Mouse (Mus musculus): ENCODE measurements at regions not wholly inside any gene's neighbourhood (a gene's known extent, or its start where the extent isn't known, plus 50 kb on each side); places are given as distances from the start of the nearest gene placed in this dataset.

- WGBS = 66% methylated on average over 4 of the region's 4 CpGs
- Histone ChIP-seq H3K27me3 (ENCODE audit: control insufficient read depth, insufficient read depth, low read length) (no peaks in the 10 kb centered on the region), H3K9me3 (replicated peaks; ENCODE audit: control insufficient read depth, low read length) (no peaks in the 10 kb centered on the region), H3K36me3 (ENCODE audit: control insufficient read depth, insufficient read depth, low read length) (no peaks in the 10 kb centered on the region), H3K4me1 (ENCODE audit: control insufficient read depth, insufficient read depth, low read length) (no peaks in the 10 kb centered on the region), H3K27ac (ENCODE audit: low read length) (no peak overlapping the region), H3K9ac (ENCODE audit: low read length) (no peak overlapping the region), H3K4me2 (ENCODE audit: low read depth, low read length) (no peak overlapping the region), H3K4me3 (replicated peaks; ENCODE audit: low read length) (no peak overlapping the region)
- ATAC-seq (ENCODE audit: insufficient read depth, low FRiP score) = no peak
Measured at GRCm38 (mm10) chr13:50999738-51000137, 100.9 kb upstream of the Spin1 start.

GRCm38 (mm10) chr13:51004827-51005226 is 95.9 kb upstream of the Spin1 start:
- WGBS = 61% methylated on average over 3 of the region's 3 CpGs
- no peak overlapping the region for H3K4me3 ChIP-seq (replicated peaks; ENCODE audit: low read length)
- no peaks in the 10 kb centered on the region for H3K9me3 ChIP-seq (replicated peaks; ENCODE audit: control insufficient read depth, low read length)
- H3K27me3 ChIP-seq (ENCODE audit: control insufficient read depth, insufficient read depth, low read length) = no peaks in the 10 kb centered on the region
- no peak overlapping the region for H3K9ac ChIP-seq (ENCODE audit: low read length)
- ATAC-seq (ENCODE audit: insufficient read depth, low FRiP score) = no peak
- no peak overlapping the region for H3K27ac ChIP-seq (ENCODE audit: low read length)
- H3K36me3 ChIP-seq (ENCODE audit: control insufficient read depth, insufficient read depth, low read length) = no peaks in the 10 kb centered on the region
- H3K4me1 ChIP-seq (ENCODE audit: control insufficient read depth, insufficient read depth, low read length) = no peaks in the 10 kb centered on the region
- no peak overlapping the region for H3K4me2 ChIP-seq (ENCODE audit: low read depth, low read length)

GRCm38 (mm10) chr13:51010736-51011135 is 89.9 kb upstream of the Spin1 start:
- no peak overlapping the region for H3K9ac ChIP-seq (ENCODE audit: low read length)
- ATAC-seq (ENCODE audit: insufficient read depth, low FRiP score) = no peak
- no peaks in the 10 kb centered on the region for H3K9me3 ChIP-seq (replicated peaks; ENCODE audit: control insufficient read depth, low read length)
- H3K4me1 ChIP-seq (ENCODE audit: control insufficient read depth, insufficient read depth, low read length) = no peaks in the 10 kb centered on the region
- WGBS = 78% methylated on average over 7 of the region's 7 CpGs
- no peak overlapping the region for H3K4me2 ChIP-seq (ENCODE audit: low read depth, low read length)
- no peak overlapping the region for H3K4me3 ChIP-seq (replicated peaks; ENCODE audit: low read length)
- H3K36me3 ChIP-seq (ENCODE audit: control insufficient read depth, insufficient read depth, low read length) = no peaks in the 10 kb centered on the region
- H3K27ac ChIP-seq (ENCODE audit: low read length) = no peak overlapping the region
- no peaks in the 10 kb centered on the region for H3K27me3 ChIP-seq (ENCODE audit: control insufficient read depth, insufficient read depth, low read length)

GRCm38 (mm10) chr13:51016209-51016608 is 84.5 kb upstream of the Spin1 start:
- 76% methylated on average over 3 of the region's 3 CpGs for WGBS
- no peak overlapping the region for H3K9ac ChIP-seq (ENCODE audit: low read length)
- no peaks in the 10 kb centered on the region for H3K27me3 ChIP-seq (ENCODE audit: control insufficient read depth, insufficient read depth, low read length)
- no peak overlapping the region for H3K4me3 ChIP-seq (replicated peaks; ENCODE audit: low read length)
- no peak overlapping the region for H3K4me2 ChIP-seq (ENCODE audit: low read depth, low read length)
- H3K4me1 ChIP-seq (ENCODE audit: control insufficient read depth, insufficient read depth, low read length) = peaks cover 9% of the 10 kb centered on the region
- no peak for ATAC-seq (ENCODE audit: insufficient read depth, low FRiP score)
- H3K9me3 ChIP-seq (replicated peaks; ENCODE audit: control insufficient read depth, low read length) = no peaks in the 10 kb centered on the region
- no peak overlapping the region for H3K27ac ChIP-seq (ENCODE audit: low read length)
- no peaks in the 10 kb centered on the region for H3K36me3 ChIP-seq (ENCODE audit: control insufficient read depth, insufficient read depth, low read length)

- no peak overlapping the region for H3K27ac ChIP-seq (ENCODE audit: low read length)
- peaks cover 11% of the 10 kb centered on the region for H3K4me1 ChIP-seq (ENCODE audit: control insufficient read depth, insufficient read depth, low read length)
- H3K4me2 ChIP-seq (ENCODE audit: low read depth, low read length) = no peak overlapping the region
- H3K27me3 ChIP-seq (ENCODE audit: control insufficient read depth, insufficient read depth, low read length) = no peaks in the 10 kb centered on the region
- no peaks in the 10 kb centered on the region for H3K9me3 ChIP-seq (replicated peaks; ENCODE audit: control insufficient read depth, low read length)
- no peak overlapping the region for H3K4me3 ChIP-seq (replicated peaks; ENCODE audit: low read length)
- ATAC-seq (ENCODE audit: insufficient read depth, low FRiP score) = no peak
- no peak overlapping the region for H3K9ac ChIP-seq (ENCODE audit: low read length)
- 74% methylated on average over 16 of the region's 16 CpGs for WGBS
- no peaks in the 10 kb centered on the region for H3K36me3 ChIP-seq (ENCODE audit: control insufficient read depth, insufficient read depth, low read length)
Measured at GRCm38 (mm10) chr13:51016956-51017703, 83.5 kb upstream of the Spin1 start.

- Histone ChIP-seq H3K36me3 (ENCODE audit: control insufficient read depth, insufficient read depth, low read length) (no peaks in the 10 kb centered on the region), H3K27ac (ENCODE audit: low read length) (no peak overlapping the region), H3K4me3 (replicated peaks; ENCODE audit: low read length) (no peak overlapping the region), H3K27me3 (ENCODE audit: control insufficient read depth, insufficient read depth, low read length) (no peaks in the 10 kb centered on the region), H3K9me3 (replicated peaks; ENCODE audit: control insufficient read depth, low read length) (no peaks in the 10 kb centered on the region), H3K4me2 (ENCODE audit: low read depth, low read length) (no peak overlapping the region), H3K9ac (ENCODE audit: low read length) (no peak overlapping the region), H3K4me1 (ENCODE audit: control insufficient read depth, insufficient read depth, low read length) (peaks cover 18% of the 10 kb centered on the region)
- ATAC-seq (ENCODE audit: insufficient read depth, low FRiP score) = peak; percentile 68; the same call in 1 of the 2 replicates
- 37% methylated on average over 10 of the region's 10 CpGs for WGBS
Measured at GRCm38 (mm10) chr13:51017727-51018321, 82.9 kb upstream of the Spin1 start.

- Histone ChIP-seq H3K9ac (ENCODE audit: low read length) (no peak overlapping the region), H3K9me3 (replicated peaks; ENCODE audit: control insufficient read depth, low read length) (no peaks in the 10 kb centered on the region), H3K4me2 (ENCODE audit: low read depth, low read length) (no peak overlapping the region), H3K4me1 (ENCODE audit: control insufficient read depth, insufficient read depth, low read length) (peaks cover 22% of the 10 kb centered on the region), H3K4me3 (replicated peaks; ENCODE audit: low read length) (no peak overlapping the region), H3K27ac (ENCODE audit: low read length) (no peak overlapping the region), H3K27me3 (ENCODE audit: control insufficient read depth, insufficient read depth, low read length) (no peaks in the 10 kb centered on the region), H3K36me3 (ENCODE audit: control insufficient read depth, insufficient read depth, low read length) (no peaks in the 10 kb centered on the region)
- WGBS = 62% methylated on average over 10 of the region's 10 CpGs
- ATAC-seq (ENCODE audit: insufficient read depth, low FRiP score) = 0 out of 2 replicates have a peak, but pooled peaks have one; percentile 8
Measured at GRCm38 (mm10) chr13:51018366-51018765, 82.3 kb upstream of the Spin1 start.

- no peak for ATAC-seq (ENCODE audit: insufficient read depth, low FRiP score)
- 51% methylated on average over 13 of the region's 13 CpGs for WGBS
- Histone ChIP-seq H3K4me2 (ENCODE audit: low read depth, low read length) (no peak overlapping the region), H3K27me3 (ENCODE audit: control insufficient read depth, insufficient read depth, low read length) (no peaks in the 10 kb centered on the region), H3K4me1 (ENCODE audit: control insufficient read depth, insufficient read depth, low read length) (peaks cover 21% of the 10 kb centered on the region), H3K9me3 (replicated peaks; ENCODE audit: control insufficient read depth, low read length) (no peaks in the 10 kb centered on the region), H3K9ac (ENCODE audit: low read length) (no peak overlapping the region; the same call in 1 of the 2 replicates), H3K27ac (ENCODE audit: low read length) (peak overlapping the region; percentile 67; the same call in 1 of the 2 replicates), H3K4me3 (replicated peaks; ENCODE audit: low read length) (no peak overlapping the region), H3K36me3 (ENCODE audit: control insufficient read depth, insufficient read depth, low read length) (no peaks in the 10 kb centered on the region)
Measured at GRCm38 (mm10) chr13:51022401-51023250, 78.1 kb upstream of the Spin1 start.

GRCm38 (mm10) chr13:51023271-51023670 is 77.4 kb upstream of the Spin1 start:
- Histone ChIP-seq H3K27ac (ENCODE audit: low read length) (no peak overlapping the region; the same call in 1 of the 2 replicates), H3K4me1 (ENCODE audit: control insufficient read depth, insufficient read depth, low read length) (peaks cover 14% of the 10 kb centered on the region), H3K9ac (ENCODE audit: low read length) (no peak overlapping the region), H3K4me3 (replicated peaks; ENCODE audit: low read length) (no peak overlapping the region), H3K36me3 (ENCODE audit: control insufficient read depth, insufficient read depth, low read length) (no peaks in the 10 kb centered on the region), H3K27me3 (ENCODE audit: control insufficient read depth, insufficient read depth, low read length) (no peaks in the 10 kb centered on the region), H3K9me3 (replicated peaks; ENCODE audit: control insufficient read depth, low read length) (no peaks in the 10 kb centered on the region), H3K4me2 (ENCODE audit: low read depth, low read length) (no peak overlapping the region)
- ATAC-seq (ENCODE audit: insufficient read depth, low FRiP score) = no peak
- 78% methylated on average over 11 of the region's 11 CpGs for WGBS
